Mouse (Mus musculus): ENCODE results near the gene Chpf2.

The Chpf2 gene

DNA sequence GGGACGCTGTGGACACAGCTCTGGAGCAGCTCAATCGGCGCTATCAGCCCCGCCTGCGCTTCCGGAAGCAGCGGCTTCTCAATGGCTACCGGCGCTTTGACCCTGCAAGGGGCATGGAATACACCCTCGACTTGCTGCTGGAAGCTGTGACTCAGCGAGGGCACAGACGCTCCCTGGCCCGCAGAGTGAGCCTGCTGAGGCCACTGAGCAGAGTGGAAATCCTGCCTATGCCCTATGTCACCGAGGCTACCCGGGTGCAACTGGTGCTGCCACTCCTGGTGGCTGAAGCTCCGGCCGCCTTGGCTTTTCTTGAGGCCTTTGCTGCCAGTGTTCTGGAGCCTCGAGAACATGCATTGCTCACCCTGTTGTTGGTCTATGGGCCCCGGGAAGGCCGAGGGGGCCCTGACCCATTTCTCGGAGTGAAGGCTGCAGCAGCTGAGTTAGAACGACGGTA is 4.8 kb downstream of the Chpf2 start:
- peak; percentile 26 for DNase-seq (ENCODE audit: inconsistent ontology term)

DNA sequence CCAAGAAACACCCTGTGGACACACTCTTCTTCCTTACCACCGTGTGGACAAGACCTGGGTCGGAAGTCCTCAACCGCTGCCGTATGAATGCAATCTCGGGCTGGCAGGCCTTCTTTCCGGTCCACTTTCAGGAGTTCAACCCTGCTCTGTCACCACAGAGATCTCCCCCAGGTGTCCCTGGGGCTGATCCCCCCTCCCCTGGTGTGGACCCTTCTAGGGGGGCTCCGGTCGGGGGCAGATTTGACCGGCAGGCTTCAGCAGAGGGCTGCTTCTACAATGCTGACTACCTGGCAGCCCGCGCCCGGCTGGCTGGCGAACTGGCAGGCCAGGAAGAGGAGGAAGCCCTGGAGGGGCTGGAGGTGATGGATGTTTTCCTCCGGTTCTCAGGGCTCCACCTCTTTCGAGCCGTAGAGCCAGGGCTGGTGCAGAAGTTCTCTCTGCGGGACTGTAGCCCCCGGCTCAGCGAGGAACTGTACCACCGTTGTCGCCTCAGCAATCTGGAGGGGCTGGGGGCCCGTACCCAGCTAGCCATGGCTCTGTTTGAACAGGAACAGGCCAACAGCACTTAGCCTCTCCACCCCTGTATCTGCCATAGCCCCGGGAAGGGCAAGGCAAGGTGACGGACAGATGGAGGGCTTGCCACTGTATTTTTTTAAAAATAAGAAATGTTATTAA is 5.4 kb downstream of the Chpf2 start:
- no peak for DNase-seq (ENCODE audit: inconsistent ontology term)

DNA sequence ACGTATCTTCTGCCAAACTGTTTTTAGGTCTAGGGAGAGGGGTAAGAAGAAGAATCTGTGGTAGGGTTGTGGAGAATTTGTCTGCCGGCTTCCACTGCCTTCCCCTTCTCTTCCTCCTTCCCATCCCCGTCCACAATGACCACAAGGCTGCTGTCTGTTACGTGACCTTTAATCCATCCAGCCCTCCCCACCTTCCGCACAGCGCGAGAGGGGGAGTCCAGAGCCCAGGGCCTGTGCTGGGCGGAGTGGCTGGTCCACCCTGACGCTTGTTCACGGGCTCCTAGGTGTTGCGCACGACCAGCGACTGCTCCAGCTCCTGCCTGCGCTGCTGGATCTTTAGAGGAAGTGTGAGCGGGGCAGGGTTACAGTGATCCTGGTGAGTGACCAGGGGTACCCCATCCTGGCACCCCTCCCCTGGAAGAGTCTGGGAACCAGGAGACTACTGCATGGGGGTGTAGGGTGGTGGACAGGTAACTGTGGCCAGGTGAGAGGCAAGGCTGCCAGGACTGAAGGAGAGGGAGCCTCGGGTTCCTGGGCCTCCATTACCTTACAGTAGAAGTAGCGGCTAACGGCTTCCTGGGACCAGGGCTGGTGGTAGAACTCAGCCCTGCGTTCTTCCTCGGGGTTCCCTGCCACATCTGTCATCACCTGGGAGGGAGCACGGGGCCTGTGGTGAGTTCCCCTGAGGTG is 6.1 kb downstream of the Chpf2 start:
- DNase-seq (ENCODE audit: inconsistent ontology term) = no peak

- DNase-seq (ENCODE audit: inconsistent ontology term) = no peak
Observed at GRCm38 (mm10) chr5:24593230-24593629, 6.7 kb downstream of the Chpf2 start.

- no peak for DNase-seq (ENCODE audit: inconsistent ontology term)
Observed at GRCm38 (mm10) chr5:24593928-24594327, 7.4 kb downstream of the Chpf2 start.

DNA sequence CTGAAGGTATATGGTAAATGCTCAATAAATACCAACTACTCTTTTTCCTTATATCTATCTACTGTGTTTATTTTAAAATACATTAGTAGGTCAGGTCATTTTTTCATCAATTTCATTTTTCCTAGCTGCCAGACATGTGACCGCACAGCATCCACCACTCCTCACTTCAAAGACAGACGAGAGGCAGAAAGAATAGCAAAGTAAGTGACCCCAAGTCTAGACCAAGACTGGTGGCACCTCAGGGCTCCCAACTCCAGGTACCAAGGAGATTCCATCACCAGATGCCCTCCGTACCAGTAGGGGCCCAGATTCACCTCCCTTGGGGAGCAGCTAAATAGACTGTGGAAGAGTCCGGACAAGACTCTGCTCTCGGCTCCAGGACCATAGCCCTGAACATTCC is 7.8 kb downstream of the Chpf2 start:
- DNase-seq (ENCODE audit: inconsistent ontology term) = no peak

DNA sequence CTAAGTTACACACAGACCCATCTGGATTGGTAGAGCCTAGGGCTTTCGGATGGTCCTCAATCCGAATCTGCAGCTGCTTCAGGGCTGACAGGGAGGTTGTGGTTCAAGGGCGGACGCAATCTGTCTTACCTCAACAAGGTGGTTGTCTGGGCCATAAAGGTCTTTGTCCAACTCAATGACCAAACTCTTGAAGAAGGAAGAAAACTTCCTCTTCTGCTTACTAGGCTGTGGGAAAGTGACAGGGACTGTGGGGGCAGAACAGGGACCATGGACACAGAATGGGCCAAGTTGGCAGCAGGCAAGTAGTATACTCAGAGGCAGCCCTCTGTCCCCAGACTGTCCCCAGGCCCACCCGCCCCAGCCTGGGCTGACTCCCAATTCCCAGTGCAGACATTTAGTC is 8.7 kb downstream of the Chpf2 start:
- no peak for DNase-seq (ENCODE audit: inconsistent ontology term)

DNA sequence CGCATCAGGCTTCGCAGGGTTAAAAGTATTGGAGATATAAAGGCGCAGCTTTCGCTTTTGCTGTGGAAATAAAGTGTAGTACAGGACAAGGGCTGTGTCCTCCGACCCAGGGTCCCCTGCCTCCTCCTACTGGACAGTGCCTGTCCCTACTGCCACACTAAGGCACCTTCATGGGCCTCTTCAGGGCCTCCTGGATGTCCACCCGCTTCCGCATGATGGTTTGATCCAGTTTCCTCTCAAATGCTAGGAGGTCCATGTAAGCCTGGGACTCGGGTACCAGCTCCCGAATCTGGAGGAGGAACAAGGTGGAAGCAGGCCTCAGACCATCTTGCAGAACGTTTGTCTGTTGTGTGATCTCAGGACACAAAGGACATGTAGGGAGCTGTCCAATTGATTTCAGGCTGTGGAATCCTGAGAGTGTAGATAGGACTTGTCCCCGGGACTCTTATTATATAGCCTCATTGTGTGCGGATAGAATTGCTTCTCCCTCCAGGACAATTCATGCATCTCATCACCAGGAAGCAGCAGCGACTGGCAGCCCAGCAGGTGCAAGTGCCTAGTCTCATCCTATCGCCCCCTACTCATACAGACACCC is 9.3 kb downstream of the Chpf2 start:
- no peak for DNase-seq (ENCODE audit: inconsistent ontology term)

DNA sequence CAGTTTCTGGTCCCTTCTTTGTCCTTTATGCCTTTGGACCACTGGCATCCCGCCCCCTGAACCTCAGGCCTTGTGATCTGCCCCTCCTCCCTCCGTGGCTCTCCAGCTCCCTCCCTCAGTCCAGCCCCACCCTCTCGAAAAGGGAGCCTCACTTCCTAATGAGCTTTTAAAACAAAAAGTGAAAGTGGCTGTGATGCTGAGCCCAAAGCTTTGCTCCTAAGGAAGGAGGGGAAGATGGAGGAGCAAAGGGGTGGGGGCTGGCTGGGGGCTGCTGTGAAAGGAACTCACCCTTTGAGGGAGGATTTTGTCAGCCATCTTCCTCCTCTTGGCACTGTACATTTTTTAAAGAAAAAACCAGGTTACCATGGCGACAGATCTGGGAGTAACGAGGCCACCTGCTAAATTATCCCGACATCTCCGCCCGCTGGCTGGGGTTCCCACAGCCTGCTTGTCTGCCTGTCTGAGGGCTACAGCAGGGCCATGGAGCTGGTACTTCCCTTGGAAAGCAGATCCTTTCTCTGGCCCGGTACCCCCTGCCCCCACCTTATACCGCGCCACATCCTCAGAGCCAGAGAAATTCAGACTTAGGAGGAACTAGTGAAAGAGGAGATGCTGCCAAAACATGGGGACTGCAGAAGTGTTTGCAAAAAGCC is 10.1 kb downstream of the Chpf2 start:
- DNase-seq (ENCODE audit: inconsistent ontology term) = peak; percentile 76

DNA sequence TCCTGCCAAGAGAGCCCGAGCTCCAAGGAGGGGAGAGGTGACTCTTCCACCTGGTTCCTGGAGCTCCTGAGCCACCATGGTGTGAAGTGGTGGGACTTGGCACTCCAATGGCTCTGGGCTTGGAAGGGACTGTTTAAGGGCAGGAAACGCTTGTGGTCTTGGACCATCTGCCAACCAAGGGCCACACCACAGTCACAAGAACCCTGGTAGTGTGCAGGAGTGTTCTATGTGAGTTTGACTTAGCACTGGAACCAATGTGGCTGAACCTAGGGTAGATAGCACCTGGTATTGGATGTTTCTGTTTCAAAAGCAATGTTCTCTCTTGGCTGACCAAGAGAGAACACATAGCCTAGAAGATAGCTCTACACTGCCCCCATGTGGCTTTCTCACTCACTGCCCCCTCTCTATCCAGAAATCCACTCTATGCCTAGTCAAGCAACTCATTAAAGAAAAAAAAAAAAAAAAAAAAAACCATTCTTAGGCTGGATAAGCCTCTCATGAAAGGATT is 10.7 kb downstream of the Chpf2 start:
- peak; percentile 68 for DNase-seq (ENCODE audit: inconsistent ontology term)

GRCm38 (mm10) chr5:24597901-24598569 is 11.5 kb downstream of the Chpf2 start:
- DNase-seq (ENCODE audit: inconsistent ontology term) = no peak

DNA sequence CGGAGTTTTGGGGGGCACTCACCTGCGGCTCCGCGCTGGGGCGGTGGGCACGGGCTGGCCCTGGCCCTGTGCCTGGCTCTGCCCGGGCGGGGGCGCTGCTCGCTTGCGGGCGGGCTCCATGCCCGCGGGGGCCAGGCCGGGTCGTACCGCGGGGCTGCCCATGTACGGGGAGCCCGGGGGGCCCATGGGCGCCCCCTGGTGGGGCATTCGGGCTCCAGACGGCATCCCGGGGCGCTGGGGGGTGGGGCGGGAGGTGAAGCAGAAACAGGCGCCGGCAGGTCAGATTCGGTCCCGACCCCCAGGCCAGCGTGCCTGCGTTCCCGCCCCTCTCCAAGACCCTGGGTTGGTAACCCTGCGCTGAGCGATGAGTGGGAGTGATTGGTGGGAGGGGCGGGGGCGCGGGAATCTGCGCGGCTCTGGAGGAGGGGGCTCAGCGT is 12.0 kb downstream of the Chpf2 start:
- DNase-seq (ENCODE audit: inconsistent ontology term) = peak; percentile 66

GRCm38 (mm10) chr5:24599137-24599536 is 12.6 kb downstream of the Chpf2 start:
- DNase-seq (ENCODE audit: inconsistent ontology term) = no peak

DNA sequence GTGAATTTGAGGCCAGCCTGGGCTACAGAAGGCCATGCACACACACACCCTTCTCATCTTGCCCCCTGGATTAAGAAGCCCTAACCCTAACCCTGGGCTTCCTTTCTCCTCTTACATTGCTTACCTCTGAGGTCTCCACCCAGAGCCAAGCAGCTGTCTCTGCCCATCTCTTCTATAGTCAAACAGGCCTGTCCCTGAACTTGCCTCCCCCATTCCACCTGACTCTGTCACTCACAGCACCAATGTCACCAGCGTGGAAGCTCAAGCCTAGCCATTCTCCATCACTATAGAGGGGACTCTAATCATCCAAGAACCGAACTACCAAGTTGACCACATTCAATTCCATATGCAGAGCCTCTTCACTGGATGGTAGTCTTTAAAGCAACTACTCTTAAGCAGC is 13.7 kb downstream of the Chpf2 start:
- no peak for DNase-seq (ENCODE audit: inconsistent ontology term)

DNA sequence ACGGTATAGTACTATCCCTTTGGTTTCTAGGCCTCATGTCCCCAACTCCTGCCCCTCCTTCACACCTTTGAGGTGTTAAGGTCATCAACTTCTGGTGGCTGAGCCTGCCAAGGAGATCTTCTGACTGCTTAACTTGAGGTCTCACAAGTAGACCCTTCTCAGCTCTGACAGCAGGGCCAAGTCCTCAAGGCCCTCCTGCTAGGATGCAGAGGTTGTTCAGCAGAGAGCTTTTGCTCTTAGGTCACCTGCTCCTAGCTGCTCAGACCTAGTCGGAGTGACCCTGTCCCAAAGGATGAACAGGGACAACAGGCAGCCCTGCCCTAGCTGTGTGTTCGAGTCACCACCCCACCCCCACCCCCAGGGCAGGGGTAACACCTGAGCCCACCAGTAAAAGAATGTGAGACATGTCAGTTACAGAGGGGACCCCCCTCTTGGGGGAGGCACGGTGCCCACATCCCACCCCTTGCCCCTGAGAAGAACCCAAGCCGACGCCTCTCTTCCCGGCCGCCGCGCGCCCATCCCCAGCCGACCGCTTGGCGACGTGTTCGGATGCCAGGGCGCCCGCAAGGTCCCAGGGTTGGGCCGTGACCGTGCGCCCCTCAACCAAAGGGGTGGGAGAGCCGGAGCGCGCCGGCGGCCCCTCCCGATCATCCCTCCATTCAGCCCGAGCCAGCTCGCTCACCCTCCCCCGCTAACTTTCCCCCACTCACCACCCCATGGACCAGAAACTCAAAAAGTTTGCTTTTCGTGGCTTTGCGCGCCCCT is 14.7 kb downstream of the Chpf2 start:
- no peak for DNase-seq (ENCODE audit: inconsistent ontology term)

DNA sequence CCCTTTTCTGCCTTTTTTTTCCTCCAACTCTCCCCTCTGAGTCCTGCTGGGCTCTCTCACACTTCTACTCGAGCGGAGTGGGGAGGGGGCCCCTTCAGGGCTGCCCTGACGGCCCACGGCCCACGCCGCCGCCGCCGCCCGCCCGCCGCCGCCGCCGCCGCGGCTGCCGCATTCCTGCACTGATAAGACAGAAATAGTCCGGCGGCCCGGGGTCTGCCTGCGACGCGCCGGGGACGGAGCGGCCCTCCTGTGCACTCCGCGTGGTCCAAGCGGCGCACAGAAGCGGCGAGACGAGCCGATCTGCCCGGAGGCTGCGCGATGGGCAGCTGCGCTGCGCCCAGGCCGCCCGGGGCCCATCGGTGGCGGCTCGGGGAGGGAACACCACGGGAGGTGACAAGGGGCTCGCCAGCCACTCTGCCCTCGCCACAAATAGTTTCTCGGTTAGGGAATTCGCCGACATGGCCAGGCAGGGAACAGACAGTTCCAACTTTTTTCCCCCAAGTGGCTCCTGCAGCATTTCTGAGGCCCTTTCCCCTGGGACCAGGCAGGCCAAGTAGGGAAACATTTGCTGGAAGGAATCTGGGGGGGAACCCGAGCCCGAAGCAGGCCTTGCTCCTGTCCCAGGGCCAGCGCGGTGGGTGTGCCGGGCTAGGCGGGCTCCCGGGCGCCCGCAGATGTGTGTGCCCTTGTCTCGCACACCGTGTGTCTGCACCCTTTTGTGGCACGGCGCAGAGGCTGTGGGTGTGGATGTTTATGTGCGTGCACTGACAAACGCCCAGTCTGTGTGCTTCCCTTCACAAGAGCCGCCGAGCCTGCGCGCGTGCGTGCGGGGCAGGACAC is 15.6 kb downstream of the Chpf2 start:
- DNase-seq (ENCODE audit: inconsistent ontology term) = peak; percentile 91

DNA sequence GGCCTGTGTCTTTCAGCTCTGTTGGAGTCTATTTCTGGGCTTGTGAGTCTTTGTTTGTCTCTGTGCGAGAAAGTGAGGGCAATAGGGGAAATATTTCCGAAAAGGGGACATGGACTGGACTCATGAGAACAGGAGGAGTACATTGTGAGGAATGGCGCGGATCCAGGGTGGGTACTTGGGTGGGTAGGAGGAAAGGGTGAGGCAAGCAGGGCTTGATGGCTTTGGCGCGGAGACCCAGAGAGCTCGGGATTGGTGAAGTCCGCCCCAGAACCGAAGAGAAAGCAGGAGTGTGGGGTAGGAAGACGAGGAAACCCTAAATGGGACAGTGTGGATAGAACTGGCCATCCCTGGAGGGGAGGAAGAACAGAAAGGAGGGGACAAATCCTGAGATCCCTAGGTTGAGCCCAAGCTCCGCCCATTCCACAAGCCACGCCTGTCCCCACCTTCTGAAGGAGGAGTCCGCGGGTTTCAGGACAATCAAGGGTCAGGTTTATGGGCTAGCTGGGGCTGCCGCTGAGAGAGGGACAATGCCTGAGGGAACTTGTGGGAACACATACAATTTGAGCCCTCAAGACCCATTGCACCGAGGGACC is 16.3 kb downstream of the Chpf2 start:
- peak; percentile 90 for DNase-seq (ENCODE audit: inconsistent ontology term)

DNA sequence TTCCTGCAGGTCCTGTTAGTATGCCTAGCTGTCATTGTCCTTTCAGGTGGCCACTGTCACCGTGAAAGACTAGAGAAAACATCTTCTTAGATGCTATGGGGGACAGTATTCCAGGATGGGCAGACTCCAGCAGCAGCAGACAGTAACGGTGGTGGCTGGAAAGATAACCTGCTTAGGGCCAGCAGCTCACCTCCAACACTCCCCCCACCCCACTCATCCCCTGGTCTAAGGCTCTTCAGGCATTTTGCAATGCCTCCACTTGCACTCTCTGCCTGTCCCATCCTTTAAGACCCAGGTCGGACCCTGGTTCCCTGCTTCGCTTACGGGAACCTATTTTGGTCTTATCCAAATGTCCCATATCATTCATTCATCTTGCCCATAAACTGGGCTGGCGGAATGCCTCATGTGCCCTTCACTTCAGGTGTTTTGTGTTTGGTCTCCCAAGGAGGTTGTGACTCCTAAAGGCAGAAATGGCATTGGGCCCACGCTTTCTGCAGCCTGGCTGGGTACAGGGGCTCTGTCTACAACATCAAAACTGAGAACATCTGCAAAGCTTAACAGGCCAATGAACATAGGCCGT is 17.0 kb downstream of the Chpf2 start:
- DNase-seq (ENCODE audit: inconsistent ontology term) = no peak

DNA sequence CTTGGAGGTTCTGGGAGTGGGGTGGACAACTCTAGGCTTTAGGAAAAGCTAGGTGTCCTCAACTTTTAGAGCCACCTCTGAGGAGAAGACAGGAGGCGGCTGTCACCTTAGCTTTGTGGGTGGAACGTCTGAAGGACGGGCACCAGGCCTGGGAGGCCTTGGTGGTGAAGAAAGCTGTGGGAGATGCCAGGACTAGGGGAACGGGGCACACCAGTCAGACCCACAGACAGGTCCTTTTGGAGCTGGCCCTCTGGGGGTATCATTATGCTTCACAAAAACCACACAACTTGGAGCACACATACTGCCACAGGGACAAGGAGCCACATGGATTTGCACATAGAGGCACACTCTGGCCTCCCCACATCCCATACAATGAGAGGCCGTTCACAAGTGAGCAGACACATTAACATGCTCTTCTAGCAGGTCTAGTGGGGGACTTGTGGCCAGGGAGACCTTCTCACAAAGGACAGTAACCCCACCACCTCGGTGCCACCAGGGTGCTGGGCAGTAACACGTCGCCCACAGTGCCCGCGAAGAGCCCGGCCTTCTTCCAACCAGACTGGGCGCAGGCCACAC is 17.6 kb downstream of the Chpf2 start:
- DNase-seq (ENCODE audit: inconsistent ontology term) = no peak

All from Muller cell, postnatal 12 days (primary cell).